Mouse (Mus musculus) mature B cell (primary cell): ENCODE measurements around the gene Polr3b.

Experiments
- in situ Hi-C: fragments of 300-500 bp; cut with MboI; formaldehyde crosslinking; loops from 2 replicates; pipeline ENCODE4 v1.14.3; 2019

Gene Polr3b

DNA sequence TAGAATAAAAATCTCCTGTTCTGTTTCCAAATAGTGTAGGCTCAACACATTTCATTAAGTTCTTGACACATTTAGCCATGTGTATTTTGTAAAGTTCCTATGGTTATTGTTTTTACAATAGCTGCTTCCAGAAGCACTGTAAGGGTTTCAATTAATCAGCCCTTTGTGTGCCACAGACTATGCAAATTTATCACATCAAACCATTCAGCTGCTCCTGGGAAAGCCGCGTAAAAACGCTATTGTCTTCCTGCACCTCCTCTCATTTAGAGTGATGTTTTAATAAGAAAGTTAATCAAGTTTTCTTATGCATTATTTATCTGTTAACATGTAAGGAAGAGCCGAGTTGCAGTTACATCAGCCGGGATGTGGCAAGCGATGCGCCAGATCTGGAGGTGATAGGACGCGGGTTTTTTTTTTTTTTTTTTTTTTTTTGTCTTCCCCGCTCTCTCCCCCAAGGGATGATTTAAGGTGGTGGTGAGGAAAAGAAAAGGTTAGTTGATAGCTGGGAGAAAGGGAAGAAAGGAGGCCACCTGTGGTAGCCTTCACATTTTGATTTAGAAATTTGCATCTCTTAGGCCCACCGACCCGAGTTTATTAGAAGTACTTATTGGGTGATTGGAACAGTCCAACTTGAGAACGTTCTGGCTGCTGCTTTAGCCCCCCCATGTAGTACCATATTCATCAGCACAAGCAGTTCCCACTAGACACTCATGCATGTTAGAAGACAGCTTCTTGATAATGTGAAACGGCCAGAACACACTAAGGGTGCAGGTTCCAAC lies 85.8 kb downstream of the Polr3b start:
- in situ Hi-C loops = no loop called here

DNA sequence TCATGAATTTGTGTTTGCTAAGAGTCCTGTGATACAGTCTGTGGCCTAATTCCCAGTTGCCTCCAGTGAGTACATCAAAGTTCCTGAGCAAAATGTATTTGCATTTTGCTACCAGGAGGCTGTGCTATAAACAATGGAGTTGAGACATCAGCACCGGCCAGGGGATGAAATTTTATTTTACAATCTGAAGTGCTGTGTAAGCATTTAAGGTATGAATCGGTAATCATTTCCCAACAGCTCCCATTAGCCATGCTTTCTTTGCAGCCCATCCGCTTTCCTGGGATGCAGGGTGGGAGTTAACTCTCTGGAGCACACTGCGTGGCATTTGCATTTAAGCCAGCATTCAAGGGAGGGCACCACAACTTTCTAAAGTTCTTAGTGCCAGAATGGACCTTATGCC lies 88.1 kb downstream of the Polr3b start:
- in situ Hi-C loops = no loop called here

DNA sequence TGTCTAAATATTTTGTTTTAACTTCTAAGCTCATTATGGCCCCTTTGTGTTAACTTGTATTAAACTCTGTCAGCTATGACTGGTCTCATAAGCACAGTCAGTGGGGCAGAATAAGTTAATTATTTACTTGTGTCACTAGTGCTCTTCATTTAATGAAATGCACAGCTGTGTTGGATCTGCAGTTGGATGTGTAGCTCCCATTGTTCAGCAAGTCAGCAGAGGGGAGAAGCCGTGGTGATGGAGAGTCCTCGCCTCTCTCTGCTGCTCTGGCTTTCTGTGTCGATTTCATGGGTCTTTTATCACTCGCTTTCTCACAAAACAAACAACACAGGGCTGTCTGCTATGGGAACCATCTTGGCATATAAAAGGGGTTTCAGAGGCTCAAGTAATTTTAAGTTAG lies 88.7 kb downstream of the Polr3b start:
- in situ Hi-C loops = no loop called here

DNA sequence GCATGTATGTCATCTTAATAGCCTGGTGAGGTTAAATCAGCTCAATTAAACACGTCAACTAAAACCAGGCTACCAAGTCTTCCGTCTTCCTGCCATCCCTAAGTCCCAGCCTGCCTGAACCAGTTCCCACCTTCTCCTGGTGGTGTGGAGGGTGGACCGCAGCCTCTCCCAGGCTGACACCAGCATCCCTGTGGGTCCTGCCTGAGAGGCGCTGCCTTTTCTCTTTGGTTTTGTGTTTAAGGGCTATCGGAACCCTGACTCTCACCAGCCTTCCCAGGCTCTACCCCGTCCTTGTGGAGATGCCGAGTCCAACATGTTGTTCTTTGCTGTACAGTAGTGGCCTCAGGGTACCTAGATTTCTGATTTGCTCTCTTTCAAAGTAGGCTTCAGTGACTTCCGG lies 89.4 kb downstream of the Polr3b start:
- in situ Hi-C loops = no loop called here

DNA sequence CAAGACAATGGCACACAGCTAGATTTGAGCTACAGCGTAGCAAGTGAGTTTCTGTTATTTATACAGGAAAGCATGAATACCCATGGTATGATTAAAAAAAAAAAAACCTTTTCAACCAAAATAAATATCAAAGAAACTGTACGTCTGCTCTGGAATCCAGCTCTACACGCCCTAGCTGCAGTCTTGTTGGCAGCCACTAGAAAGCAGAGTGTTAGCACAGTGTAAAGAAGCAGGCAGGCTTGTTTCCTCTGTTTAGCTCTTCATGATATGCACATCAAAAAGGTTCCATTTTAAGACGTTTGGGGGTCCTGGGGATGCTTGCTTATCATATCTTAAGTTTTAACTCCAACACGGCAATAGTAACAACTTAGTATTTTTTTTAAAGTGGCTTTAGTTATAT lies 89.8 kb downstream of the Polr3b start:
- in situ Hi-C loops = no loop called here

DNA sequence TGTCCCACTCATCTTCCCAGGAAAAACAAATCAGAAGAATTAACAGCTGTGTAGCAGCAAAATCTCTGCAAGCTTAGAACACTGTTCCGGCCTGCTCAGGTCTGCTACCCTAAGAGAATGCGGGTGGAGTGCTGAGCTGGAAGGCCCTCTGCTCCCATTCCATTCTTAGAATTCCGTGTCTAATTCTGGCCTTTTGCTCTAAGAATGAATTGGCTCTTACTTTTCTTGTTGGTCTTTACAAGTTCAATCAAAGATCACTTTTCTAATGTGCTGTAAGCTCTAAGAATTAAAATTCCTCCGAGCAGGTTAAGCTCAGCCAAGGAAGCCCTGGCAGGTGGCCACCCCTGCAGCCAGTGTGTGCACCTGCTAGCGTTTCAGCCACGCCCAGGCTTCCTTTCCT lies 90.4 kb downstream of the Polr3b start:
- in situ Hi-C loops = no loop called here

DNA sequence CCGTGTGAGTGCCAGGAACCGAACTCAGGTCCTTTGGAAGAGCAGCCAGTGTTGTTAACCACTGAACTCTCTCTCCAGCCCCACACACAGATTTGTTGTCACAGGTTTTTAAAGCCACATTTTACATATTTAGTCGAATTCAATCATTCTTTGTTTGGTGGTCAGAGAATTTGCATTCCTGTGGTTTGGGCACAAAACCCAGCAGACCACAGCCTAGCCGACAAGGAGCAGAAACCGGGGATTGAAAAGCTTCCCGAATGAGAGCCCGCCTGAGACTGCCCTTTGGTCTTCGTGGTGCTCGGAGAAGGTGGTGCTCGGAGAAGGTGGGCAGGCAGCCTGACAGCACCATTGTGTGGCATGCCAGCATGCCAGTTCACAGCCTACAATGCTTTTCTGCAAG lies 91.0 kb downstream of the Polr3b start:
- in situ Hi-C loops = no loop called here

DNA sequence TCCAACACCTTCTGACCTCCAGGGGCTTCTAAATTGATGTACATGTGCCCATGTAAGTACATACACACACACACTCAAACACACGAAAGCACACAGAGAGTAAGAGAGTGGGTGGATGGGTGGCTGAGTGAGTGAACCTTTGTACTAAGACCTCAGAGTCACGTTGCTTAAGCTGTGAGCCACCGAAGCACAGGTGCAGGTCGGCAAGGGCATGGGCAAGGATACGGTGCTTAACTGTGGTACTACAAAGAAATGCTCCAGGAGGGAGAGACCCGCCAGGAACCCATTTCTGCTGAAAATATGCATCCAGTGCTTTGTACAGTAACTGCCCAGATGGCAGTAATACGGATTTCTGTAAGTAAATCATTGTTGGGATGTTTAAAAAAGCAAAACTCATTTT lies 93.5 kb downstream of the Polr3b start:
- in situ Hi-C loops = no loop called here

DNA sequence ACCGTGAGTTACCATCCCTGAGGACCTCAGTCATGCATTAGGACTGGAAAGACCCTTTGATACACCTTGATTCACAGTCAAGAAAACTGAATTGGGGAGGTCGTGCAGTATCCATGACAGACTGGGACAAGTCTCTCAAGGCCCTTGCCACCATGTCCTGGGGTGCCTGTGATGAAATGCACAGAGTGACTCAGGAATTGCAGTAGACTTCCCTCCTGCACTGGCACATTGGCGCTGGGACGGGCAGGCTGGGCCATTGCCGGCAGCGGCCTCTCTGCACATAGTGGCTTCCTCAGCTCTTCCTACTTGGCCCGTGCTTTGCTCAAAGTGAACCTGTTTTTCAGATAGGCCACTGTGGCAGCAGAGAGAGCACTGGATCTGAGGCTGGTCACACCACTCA lies 94.5 kb downstream of the Polr3b start:
- in situ Hi-C loops = no loop called here

DNA sequence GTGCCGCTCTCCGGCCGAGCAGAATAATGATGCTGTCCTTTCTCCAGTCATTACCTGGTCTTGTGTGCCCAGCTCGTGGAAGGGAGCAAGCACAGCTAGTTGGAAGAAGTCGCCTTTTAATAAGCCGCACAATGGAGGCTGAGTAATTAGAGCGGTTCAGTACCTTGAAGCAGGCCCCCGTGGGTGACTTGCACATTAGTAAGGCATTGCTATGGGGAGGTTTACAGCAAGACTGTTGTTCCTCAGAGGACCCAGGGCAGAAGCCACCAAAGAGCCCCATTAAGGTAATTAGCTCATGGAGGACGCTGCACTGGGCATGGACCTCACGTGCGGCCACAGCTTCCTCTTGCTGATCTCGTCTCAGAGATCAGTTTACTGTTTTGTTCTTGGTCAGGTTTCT lies 100.6 kb downstream of the Polr3b start:
- in situ Hi-C loops = no loop called here

DNA sequence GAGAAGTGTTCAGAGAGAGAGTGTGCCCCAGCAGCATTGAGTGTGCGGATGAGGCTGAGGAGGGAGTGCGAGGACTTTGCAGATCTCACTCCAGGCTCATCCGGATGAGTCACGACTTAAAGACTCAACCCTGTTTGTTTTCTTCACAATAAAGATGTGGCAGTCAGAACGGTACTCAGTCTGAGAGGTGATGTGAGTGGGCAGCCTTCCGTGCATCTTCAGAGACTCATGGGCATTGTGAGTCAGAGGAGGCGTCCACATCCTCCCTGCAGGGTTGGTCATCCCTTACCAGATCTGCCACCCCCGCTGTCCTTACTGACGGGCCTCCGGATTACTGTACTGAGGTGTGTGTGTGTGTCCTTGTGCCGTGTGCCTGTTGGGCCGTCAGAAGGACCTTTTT lies 104.9 kb downstream of the Polr3b start:
- in situ Hi-C loops = no loop called here

DNA sequence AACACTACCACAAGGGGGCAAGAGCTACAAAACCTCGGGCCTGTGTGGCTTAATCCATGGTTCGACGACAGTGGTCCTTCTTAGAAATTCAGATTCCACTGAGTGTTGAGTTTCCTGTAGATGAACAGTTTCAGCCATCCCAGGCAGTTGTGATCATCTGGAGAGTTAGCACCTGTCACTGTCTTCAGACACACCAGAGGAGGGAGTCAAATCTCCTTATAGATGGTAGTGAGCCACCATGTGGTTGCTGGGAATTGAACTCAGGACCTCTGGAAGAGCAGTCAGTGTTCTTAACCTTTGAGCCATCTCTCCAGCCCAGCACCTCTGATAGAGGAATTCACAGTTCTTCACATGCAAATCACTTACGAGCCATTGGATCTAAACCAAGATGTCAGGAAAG lies 105.7 kb downstream of the Polr3b start:
- in situ Hi-C loops = no loop called here

DNA sequence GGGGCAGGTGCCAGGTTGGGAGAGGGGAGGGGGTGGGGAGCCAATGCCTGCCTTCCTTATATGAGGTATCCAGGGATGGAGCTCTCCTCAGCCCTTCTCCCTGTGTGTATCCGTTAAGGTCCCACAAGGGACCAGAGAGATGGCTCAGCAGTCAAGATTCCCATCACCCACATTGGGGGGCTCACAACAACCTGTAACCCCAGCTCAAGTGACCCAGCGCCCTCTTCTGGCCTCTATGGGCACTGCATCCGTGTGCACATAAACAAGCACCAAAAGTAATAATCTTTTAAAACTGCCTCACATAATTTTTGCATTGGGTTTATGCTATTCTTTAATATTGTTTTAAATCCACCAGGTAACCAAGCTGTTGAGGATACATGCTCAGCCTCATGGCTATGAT lies 108.0 kb downstream of the Polr3b start:
- in situ Hi-C loops = no loop called here

DNA sequence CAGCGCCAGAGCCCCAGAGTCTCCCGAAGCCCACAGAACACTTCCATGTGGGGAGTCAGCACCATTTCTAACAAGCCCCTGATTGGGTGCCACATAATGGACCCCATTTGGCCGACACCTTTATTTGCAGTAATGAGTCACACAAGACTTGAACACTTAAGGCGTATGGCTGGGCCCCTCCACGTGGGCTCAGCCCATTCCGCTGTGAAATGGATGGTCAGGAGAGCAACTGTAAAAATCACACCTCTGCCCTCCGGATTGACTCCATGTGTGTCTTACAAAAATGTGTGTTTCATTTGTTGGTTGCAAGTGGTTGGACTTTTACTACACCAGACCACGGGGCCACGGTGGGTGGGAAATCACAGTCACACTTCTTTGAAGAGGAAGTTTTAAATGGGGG lies 108.9 kb downstream of the Polr3b start:
- in situ Hi-C loops = no loop called here

DNA sequence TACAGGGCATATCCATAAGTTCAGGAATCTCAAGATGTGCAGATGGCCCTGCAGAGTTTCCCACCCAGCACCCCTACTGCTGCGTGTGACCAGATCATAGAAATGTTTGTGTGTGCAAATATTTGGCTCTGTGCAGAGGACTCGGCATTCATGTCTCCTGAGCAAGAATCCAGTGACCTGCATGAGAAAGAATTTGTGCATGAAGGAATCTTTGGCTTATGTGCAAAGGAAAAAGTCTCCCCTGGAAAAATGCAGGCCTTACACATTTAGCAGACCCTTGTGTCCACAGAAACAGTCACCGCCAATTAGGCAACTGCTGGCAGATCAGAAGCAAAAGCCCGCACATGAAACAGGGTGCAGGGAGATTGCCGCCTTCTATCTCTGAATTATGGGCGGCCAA lies 111.4 kb downstream of the Polr3b start:
- in situ Hi-C loops = no loop called here

DNA sequence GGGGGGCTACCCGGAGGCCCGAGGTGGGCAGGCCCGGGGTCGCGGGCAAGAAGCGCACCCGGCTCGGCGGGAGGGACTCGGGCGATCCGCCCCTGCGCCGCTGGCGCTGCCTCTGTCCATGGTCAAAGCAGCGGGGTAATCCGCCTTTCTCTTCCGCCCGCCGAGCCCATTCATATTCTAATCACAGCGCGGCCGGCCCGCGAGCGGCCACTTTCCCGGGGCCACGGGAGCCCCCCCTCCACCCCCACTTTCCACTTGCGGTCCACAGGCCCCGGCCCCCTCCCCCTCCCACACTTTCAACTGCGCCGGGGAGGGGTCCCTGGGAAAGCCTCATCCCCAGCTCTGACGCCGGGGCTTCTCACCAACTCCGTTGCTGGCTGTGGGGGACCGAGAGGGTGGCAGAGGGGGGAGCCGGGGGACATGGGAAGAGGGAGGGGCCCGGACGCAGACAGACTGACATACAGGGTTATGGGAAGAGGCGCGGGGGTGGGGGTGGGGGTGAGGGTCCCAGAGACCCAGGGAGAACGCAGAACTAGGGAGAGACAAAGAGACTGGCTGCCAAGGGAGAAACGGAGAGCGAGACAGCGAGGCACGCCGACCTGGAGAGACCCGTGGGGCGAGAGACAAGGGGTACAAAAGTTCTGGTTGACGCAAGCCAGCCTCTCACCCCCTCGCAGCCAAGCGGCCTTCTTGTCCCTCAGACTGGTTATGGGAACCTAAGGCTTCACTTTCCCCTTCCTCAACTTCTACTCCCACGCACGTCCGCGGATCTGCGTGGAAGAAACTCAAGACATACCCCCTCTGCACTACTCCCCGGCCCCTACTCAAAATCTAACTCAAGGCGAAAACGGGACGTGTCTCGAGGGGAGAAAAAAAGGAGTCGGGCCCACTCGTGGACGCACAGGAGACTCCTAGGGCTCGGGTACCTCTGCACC lies 133.0 kb downstream of the Polr3b start:
- in situ Hi-C loops = no loop called here

DNA sequence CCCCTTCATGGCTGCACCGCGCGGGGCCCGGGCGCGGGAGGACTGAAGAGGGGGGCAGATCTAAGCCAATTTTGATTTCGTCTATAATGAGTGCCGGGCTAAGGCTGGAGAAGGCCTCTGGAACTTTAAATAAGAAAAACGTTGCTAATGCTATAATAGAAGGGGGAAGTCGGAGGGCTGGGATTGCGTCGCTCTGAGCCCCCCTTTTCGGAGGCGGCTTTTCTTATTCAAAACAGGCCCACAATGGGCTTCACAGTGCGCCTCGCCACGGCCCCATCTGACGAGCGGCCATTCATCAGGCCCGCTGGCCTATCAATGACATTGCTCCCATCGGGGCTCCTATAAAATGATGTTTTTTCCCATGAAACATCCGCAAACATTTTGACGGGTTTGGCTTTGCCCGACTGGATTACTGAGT lies 133.7 kb downstream of the Polr3b start, which contains the start of gene Rfx4:
Gene Rfx4 (plus strand): TSS at position 277 of the 418 bp plus-strand sequence.
- in situ Hi-C loops = no loop called here

DNA sequence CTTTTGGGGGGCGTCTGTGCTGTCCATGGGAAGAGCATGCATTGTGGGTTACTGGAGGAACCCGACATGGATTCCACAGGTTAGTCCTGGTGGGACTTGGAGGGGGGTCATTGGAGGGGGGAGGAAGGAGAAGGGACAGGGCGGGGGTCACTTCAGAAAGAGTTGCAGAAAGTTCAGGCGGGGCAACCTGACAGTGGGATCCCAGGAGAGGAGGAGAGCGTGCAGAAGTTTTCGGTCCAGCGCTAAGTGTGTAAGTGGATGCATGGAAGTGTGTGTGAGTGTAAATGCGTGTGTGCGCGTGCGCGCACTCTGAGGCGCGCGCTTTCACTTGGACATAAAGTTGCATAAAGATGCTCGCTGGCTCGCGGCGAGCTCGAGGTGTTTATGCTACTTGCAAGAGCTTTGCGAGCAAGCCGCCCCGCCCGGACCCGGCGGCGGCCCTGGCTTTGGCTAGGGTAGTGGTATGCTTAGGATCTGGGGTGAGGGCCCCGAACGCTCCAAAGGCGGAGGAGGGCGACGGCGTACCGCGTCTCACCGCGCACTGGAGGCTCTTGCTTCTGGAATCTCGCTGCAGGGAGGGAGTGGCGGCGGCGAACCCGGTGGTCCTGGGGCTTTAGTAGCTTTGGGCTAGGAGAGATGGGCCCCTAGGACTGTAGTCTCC lies 134.5 kb downstream of the Polr3b start:
- in situ Hi-C loops = no loop called here

DNA sequence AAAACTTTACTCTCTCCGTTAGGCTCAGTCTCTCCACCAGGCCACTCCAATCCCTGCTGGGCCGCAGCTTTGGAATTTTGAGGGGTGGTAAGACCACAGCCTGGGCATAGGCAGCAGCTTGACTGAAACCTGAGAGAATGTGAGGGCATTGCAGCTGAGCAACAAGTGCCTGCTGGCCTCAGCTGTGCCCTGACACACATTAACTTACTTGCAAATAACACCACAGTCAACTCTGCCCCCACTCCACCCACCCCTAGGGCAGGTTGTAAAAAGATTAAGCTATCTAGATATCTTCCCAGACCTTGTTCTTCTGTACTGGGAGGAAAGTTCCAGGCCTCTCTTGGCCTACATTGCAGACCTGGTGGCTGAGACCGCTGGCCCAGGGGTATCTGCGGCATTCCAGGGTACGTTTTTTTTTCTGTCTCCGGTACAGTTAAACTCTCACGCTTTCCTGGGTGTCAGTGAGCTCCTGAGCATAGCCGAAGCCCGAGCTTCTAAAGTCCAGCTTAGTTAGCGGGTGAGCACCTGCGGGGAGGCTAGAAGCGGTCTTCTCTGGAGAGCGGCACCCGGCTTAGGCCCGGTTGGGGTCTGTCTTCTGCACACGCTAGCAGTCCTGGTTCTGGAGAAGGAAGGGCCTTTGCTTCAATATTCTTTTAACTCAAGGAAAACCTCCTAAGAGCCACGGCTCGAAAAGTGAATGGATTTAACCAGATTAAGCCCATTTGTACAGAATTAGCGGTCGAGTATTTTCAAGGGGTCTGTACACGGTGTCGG lies 135.5 kb downstream of the Polr3b start:
- in situ Hi-C loops = no loop called here

DNA sequence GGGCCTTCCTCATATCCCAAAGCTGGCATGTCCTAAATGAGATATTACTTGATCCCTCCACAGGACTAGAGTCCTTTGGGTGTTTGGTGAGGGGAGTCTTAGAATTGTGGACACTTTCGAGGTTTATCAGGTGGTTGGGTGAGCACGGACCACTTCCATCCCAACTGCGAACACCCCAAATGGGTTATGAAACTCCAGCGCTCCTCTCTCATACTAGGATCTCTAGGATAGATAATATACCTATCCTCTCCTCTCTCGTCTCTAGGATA lies 136.0 kb downstream of the Polr3b start:
- in situ Hi-C loops = no loop called here

DNA sequence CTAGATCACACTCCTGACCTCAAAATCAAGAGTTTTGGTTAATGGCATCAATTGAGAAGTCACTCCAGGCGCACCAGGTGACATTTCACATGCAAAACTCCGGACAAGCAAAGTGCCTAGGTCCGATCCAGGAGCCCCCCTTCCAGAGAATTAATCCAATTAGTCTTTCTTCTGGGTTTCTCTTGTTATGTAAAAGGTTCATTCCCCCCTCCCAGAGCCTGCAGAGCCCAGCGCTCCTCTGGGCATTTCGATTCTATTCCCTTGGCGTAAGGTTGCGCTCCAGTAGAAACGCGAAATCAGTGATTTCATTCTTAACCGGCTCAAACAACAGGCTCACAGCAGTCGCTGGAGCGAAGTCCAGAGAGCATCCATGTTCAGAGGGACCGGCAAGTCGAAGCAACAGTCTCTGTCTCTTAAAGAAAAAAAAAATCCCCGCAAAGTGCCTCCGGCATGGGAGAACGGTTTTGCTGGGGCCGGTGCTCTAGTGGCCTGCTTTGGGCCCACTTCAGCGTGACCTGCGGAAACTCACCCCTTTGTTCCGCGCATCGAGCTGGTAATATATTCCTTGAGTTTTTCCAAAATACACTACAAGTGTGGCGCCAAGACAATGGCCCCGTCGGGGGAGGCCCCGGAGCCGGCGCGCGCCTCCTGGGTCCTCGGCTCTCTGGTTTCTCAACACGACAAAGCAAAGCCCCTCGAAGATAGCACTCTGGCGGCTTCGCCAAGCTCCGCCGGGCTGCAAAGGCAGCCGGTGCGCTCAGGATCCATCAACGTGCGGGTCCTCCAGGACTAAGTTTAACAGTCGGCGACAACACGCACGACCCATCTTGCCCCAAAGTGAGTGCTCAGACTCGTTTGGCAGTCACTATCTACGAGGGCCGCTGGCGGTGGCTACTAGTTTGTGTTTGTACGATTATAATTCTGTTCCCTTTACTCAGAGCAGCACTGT lies 136.7 kb downstream of the Polr3b start:
- in situ Hi-C loops = no loop called here
